Mouse (Mus musculus) left cerebral cortex, adult 11 months (tissue): ENCODE measurements around the gene Sumo1.

ENCODE experiments used
- DNase-seq: peaks from one replicate; pipeline ENCODE4 v3.0.0; 2022; ENCODE audit warnings: low spot score

The Sumo1 gene

GRCm38 (mm10) chr1:59549036-59549675, 121.5 kb downstream of the Sumo1 start:
- no peak for DNase-seq

GRCm38 (mm10) chr1:59548486-59548885, 122.1 kb downstream of the Sumo1 start:
- DNase-seq = no peak

GRCm38 (mm10) chr1:59543911-59544310, 126.7 kb downstream of the Sumo1 start:
- no peak for DNase-seq

- no peak for DNase-seq
Measured at GRCm38 (mm10) chr1:59542231-59542630, 128.4 kb downstream of the Sumo1 start.

GRCm38 (mm10) chr1:59541271-59542020, 129.2 kb downstream of the Sumo1 start:
- no peak for DNase-seq

GRCm38 (mm10) chr1:59540537-59541148, 130.0 kb downstream of the Sumo1 start:
- DNase-seq = no peak

- DNase-seq = no peak
Measured at GRCm38 (mm10) chr1:59538381-59538780, 132.3 kb downstream of the Sumo1 start.
